In genomic region chr10:60285676-60286372, GRCm38 (mm10) we compare ENCODE assay signal across 8 mouse cellular contexts. TPM values are rescaled to one million over a fixed set of nuclear protein-coding genes. Genes with fewer than 3 reads are reported as not detected.
DNase-seq lines count a peak whose midpoint lies in the region; ATAC-seq and TF ChIP-seq lines count a peak whose summit lies in the region.

No protein-coding gene starts in this region.

- peak overlapping the region; percentile 29 for H3K4me2 ChIP-seq in embryonic facial prominence, embryonic 12.5 days (replicated peaks)
- H3K4me2 ChIP-seq in heart, postnatal 0 days (ENCODE audit: low read depth, low read length): peak overlapping the region; percentile 19; the same call in 1 of the 2 replicates

- no peaks in the 10 kb centered on the region for H3K9me3 ChIP-seq in embryonic facial prominence, embryonic 12.5 days
- H3K9me3 ChIP-seq in heart, postnatal 0 days (replicated peaks; ENCODE audit: control insufficient read depth, low read length): no peaks in the 10 kb centered on the region

- peak; percentile 37; the same call in 1 of the 2 replicates for ATAC-seq in embryonic facial prominence, embryonic 12.5 days (ENCODE audit: insufficient number of reproducible peaks, insufficient read depth, low FRiP score, low TSS enrichment)
- ATAC-seq in heart, postnatal 0 days (ENCODE audit: insufficient read depth, low read depth): peak; percentile 32; the same call in 1 of the 2 replicates
- ATAC-seq in erythroblast, adult 5-6 weeks (replicated peaks; ENCODE audit: low FRiP score, poor library complexity, severe bottlenecking): no peak

- peak; percentile 46 for DNase-seq in thymus, postnatal 4 days
- DNase-seq in thymus, postnatal 36 days: no peak
- peak; percentile 68 for DNase-seq in heart, postnatal 0 days (ENCODE audit: low spot score)
- peak; percentile 83 to 84 for DNase-seq in layer of hippocampus, postnatal 10 days (ENCODE audit: low spot score in 2 of 2)
- DNase-seq in splenic B cell, adult 2 months (ENCODE audit: low read depth, low spot score): peak; percentile 72

- H3K27me3 ChIP-seq in embryonic facial prominence, embryonic 12.5 days: no peaks in the 10 kb centered on the region
- H3K27me3 ChIP-seq in heart, postnatal 0 days (ENCODE audit: control insufficient read depth, insufficient read depth, low read length): no peaks in the 10 kb centered on the region
- H3K27me3 ChIP-seq in splenic B cell, adult 2 months (ENCODE audit: control insufficient read depth, insufficient read depth, low read length, poor library complexity, severe bottlenecking): no peaks in the 10 kb centered on the region

- no peaks in the 10 kb centered on the region for H3K36me3 ChIP-seq in embryonic facial prominence, embryonic 12.5 days
- H3K36me3 ChIP-seq in heart, postnatal 0 days (replicated peaks; ENCODE audit: control insufficient read depth, insufficient read depth, low read length): no peaks in the 10 kb centered on the region
- H3K36me3 ChIP-seq in macrophage (ENCODE audit: inconsistent target): peaks cover 30% of the 10 kb centered on the region; the same call in 1 of the 2 replicates
- no peaks in the 10 kb centered on the region; the same call in 1 of the 2 replicates for H3K36me3 ChIP-seq in splenic B cell, adult 2 months (ENCODE audit: control insufficient read depth, insufficient read depth, low read length, poor library complexity, severe bottlenecking)

- H3K4me1 ChIP-seq in embryonic facial prominence, embryonic 12.5 days: peaks cover 76% of the 10 kb centered on the region
- peaks cover 77% of the 10 kb centered on the region for H3K4me1 ChIP-seq in heart, postnatal 0 days (ENCODE audit: control insufficient read depth, insufficient read depth)

- 47% methylated on average over 14 of the region's 14 CpGs for WGBS in embryonic facial prominence, embryonic 12.5 days
- 51% methylated on average over 14 of the region's 14 CpGs for WGBS in heart, postnatal 0 days
- WGBS in macrophage (ENCODE audit: missing documents): 73% methylated on average over 10 of the region's 14 CpGs

- H3K27ac ChIP-seq in embryonic facial prominence, embryonic 12.5 days: peak overlapping the region; percentile 79
- peak overlapping the region; percentile 66; the same call in 1 of the 2 replicates for H3K27ac ChIP-seq in heart, postnatal 0 days (ENCODE audit: low read depth)
- H3K27ac ChIP-seq in macrophage: peak overlapping the region; percentile 100

- H3K9ac ChIP-seq in embryonic facial prominence, embryonic 12.5 days: no peak overlapping the region
- H3K9ac ChIP-seq in heart, postnatal 0 days (replicated peaks; ENCODE audit: low read depth, low read length): no peak overlapping the region; the same call in 1 of the 2 replicates

- H3K79me2 ChIP-seq in macrophage (ENCODE audit: inconsistent target): peaks cover 100% of the 10 kb centered on the region

- H3K4me3 ChIP-seq in embryonic facial prominence, embryonic 12.5 days: no peak overlapping the region
- H3K4me3 ChIP-seq in heart, postnatal 0 days (ENCODE audit: low read depth, low read length): no peak overlapping the region; the same call in 1 of the 2 replicates
- H3K4me3 ChIP-seq in macrophage (ENCODE audit: inconsistent target): peak overlapping the region; percentile 93

- TF ChIP-seq EP300 in heart, postnatal 0 days (IDR thresholded peaks at IDR 0.05; ENCODE audit: low read depth): no peak

- TF ChIP-seq CTCF in heart, postnatal 0 days (IDR thresholded peaks at IDR 0.05; ENCODE audit: low read depth): no peak

RNA-seq across cellular contexts. Expression of gene Psap, which starts 8.4 kb away (rescaled TPM):
- 75.7 and 77.6 TPM in 2 replicates for polyA plus RNA-seq in embryonic facial prominence, embryonic 12.5 days (2016; fragmentation: Nextera tagmentation; extraction: Ambion mirVana)
- 464 and 479 TPM in 2 replicates for total RNA-seq in heart, postnatal 0 days (2014; rRNA removed; ENCODE audit: low replicate concordance)
- 135 and 139 TPM in 2 replicates for polyA plus RNA-seq in heart, postnatal 0 days (2015; fragmentation: Nextera tagmentation; extraction: Ambion mirVana)
- 1,000 to 10,000 TPM; 1,223 to 1,254 TPM for total RNA-seq in layer of hippocampus, postnatal 10 days (2021)
- 1,000 to 10,000 TPM in 22 of 26 experiments, 100 to 1,000 TPM in 4; 715 to 4,323 (median 2,388) TPM for total RNA-seq in macrophage (2018; cell fraction: chromatin; rRNA removed)
- total RNA-seq in macrophage (2018; cell fraction: cytosol; rRNA removed): over 10,000 TPM in 25 of 26 experiments, 1,000 to 10,000 TPM in 1; 9,835 to 25,455 (median 13,887) TPM
- total RNA-seq in macrophage (2018; cell fraction: nucleus; rRNA removed): over 10,000 TPM in 25 of 26 experiments, 1,000 to 10,000 TPM in 1; 4,026 to 20,879 (median 17,761) TPM
- 12,209 to 20,921 TPM (median 16,354 TPM) in 3 replicates for polyA plus RNA-seq in macrophage (2018)
- total RNA-seq in erythroblast, adult 5-6 weeks (2015; ENCODE audit: low replicate concordance): 208 and 256 TPM in 2 replicates
- total RNA-seq in erythroblast, adult 5-6 weeks (2017; ENCODE audit: low replicate concordance): 196 and 238 TPM in 2 replicates

Comparison
In these comparisons a context has a peak if more than half of its experiments do, and no peak if none do; other contexts are left out.
1. DNase-seq: peak in thymus, postnatal 4 days (single experiment), heart, postnatal 0 days (single experiment), layer of hippocampus, postnatal 10 days (2 of 2) and splenic B cell, adult 2 months (single experiment); none in thymus, postnatal 36 days (0 of 2).
2. Peak in every context shown above with its lines, with median percentiles within 50 percentile points of each other: H3K27ac ChIP-seq.